Mouse (Mus musculus) G1E-ER4 (cell line): ENCODE measurements around the gene Nmnat2. TPM values are rescaled to one million over a fixed set of nuclear protein-coding genes. Genes with fewer than 3 reads are reported as not detected.

ENCODE experiments used
- GATA1 ChIP-seq: IDR thresholded peaks from one replicate; pipeline ENCODE4 v1.8.0; 2012; ENCODE audit warnings: low read length, inconsistent platforms
- polyA plus RNA-seq: library from polyadenylated mRNA; stranded (reverse); fragments of >175 nt; gene quantifications from 2 replicates; pipeline ENCODE4 v1.2.3, GENCODE M21; 2012

Nmnat2 gene
- polyA plus RNA-seq, 1 experiment, result not detected

- TF ChIP-seq GATA1, result no peak
Measured at GRCm38 (mm10) chr1:153031345-153031744, 76.6 kb downstream of the Nmnat2 start.

- no peak for TF ChIP-seq GATA1
Measured at GRCm38 (mm10) chr1:153031954-153032353, 77.2 kb downstream of the Nmnat2 start.

GRCm38 (mm10) chr1:153033145-153033908, 78.5 kb downstream of the Nmnat2 start:
- TF ChIP-seq GATA1, result no peak

GRCm38 (mm10) chr1:153034064-153034463, 79.3 kb downstream of the Nmnat2 start:
- no peak for TF ChIP-seq GATA1

- TF ChIP-seq GATA1, result no peak
Measured at GRCm38 (mm10) chr1:153035328-153035944, 80.6 kb downstream of the Nmnat2 start.

GRCm38 (mm10) chr1:153037353-153038345, 82.9 kb downstream of the Nmnat2 start:
- no peak for TF ChIP-seq GATA1

- no peak for TF ChIP-seq GATA1
Measured at GRCm38 (mm10) chr1:153040091-153040490, 85.3 kb downstream of the Nmnat2 start.

- no peak for TF ChIP-seq GATA1
Measured at GRCm38 (mm10) chr1:153041046-153041445, 86.3 kb downstream of the Nmnat2 start.

- TF ChIP-seq GATA1, result no peak
Measured at GRCm38 (mm10) chr1:153042318-153042717, 87.5 kb downstream of the Nmnat2 start.

- TF ChIP-seq GATA1, result no peak
Measured at GRCm38 (mm10) chr1:153043332-153043731, 88.5 kb downstream of the Nmnat2 start.

- no peak for TF ChIP-seq GATA1
Measured at GRCm38 (mm10) chr1:153045368-153045767, 90.6 kb downstream of the Nmnat2 start.

GRCm38 (mm10) chr1:153048147-153048878, 93.5 kb downstream of the Nmnat2 start:
- TF ChIP-seq GATA1, result no peak

- no peak for TF ChIP-seq GATA1
Measured at GRCm38 (mm10) chr1:153049451-153049850, 94.7 kb downstream of the Nmnat2 start.

GRCm38 (mm10) chr1:153051474-153051873, 96.7 kb downstream of the Nmnat2 start:
- TF ChIP-seq GATA1, result no peak

- TF ChIP-seq GATA1, result no peak
Measured at GRCm38 (mm10) chr1:153053619-153054018, 98.8 kb downstream of the Nmnat2 start.
